Mouse (Mus musculus): ENCODE measurements around the gene Gpalpp1. TPM values are rescaled to one million over a fixed set of nuclear protein-coding genes. Genes with fewer than 3 reads are reported as not detected.

Gpalpp1 gene
- polyA plus RNA-seq, 1 experiment from 2014 or later = 15.3 TPM

DNA sequence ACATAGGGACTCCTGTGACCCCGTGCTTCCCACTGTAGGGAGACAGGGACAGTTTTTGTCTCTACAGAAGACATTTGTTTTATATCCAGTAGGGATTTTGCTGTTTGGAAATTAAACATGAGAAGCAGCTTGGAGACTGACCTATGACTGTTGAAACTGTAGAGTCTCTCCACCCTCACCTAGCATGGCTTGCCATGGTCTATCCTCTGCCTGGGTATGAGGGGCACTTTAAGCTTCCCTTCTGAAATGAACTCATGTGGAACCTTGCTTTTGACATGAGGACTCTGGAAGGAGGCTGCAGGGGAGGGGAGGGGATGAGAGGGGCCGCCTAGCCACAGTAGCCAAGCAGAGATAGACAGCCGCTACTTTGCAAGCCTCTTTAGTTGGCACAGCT, 66.4 kb downstream of the Gpalpp1 start:
- H3K9ac ChIP-seq (replicated peaks; ENCODE audit: low read length) = no peak overlapping the region
- no peaks in the 10 kb centered on the region for H3K36me3 ChIP-seq (replicated peaks; ENCODE audit: control insufficient read depth, insufficient read depth, low read depth, low read length)
- DNase-seq (ENCODE audit: low spot score) (no peak), ATAC-seq (replicated peaks; ENCODE audit: insufficient number of reproducible peaks, low FRiP score, low TSS enrichment, low read depth) (no peak)
- H3K4me2 ChIP-seq (ENCODE audit: low read depth, low read length) = no peak overlapping the region
- H3K27ac ChIP-seq (replicated peaks; ENCODE audit: low read depth, low read length) = no peak overlapping the region
- no peaks in the 10 kb centered on the region for H3K27me3 ChIP-seq (ENCODE audit: control insufficient read depth, insufficient read depth, low read length)
- H3K4me1 ChIP-seq (ENCODE audit: control insufficient read depth, insufficient read depth, low read length) = no peaks in the 10 kb centered on the region
- H3K9me3 ChIP-seq (replicated peaks; ENCODE audit: control insufficient read depth, low read length) = no peaks in the 10 kb centered on the region
- 74% methylated on average over 3 of the region's 3 CpGs for WGBS
- no peak overlapping the region for H3K4me3 ChIP-seq (ENCODE audit: low read depth, low read length)

DNA sequence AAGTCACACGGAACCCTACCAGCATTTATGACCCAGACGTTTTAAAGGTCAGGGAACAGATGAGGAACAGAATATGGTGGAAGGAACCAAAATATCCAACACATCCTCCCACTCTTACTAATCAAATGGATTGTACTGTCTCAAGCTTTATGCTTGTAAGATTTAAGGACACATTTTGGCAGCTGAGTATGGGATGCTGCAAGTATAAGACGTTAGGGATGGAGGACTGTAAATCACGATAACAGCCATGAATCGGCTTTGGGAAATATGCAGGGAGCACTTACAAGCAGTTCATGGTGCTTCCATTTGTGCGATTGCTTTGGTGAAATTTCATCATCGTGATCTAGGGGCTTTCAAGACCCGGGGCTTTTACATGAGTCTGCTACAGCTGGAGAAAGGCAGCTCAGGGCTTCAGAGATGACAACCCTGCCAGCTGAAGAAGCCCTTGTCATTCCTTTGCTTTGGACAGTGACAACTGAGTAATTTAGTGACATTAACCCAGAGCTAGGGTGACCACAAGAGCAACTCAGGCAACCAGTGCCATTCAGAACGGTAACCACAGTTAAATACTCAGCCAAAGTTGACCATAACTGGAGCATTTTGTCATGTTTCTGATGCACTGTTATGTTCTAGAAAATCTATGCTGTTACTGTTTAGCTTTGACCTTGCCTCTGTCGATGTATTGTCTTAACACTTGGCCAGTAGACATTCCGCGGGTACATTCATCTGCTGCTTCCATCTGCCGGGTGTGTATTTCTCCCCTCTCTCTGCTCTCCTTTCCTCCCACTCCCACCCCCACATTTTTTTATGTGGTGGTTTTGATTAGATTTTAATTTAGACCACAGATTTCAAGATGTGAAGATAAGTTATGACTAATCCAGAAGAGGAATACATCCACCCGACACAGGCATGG, 67.1 kb downstream of the Gpalpp1 start:
- H3K9ac ChIP-seq (replicated peaks; ENCODE audit: low read length) = no peak overlapping the region
- no peaks in the 10 kb centered on the region for H3K27me3 ChIP-seq (ENCODE audit: control insufficient read depth, insufficient read depth, low read length)
- H3K27ac ChIP-seq (replicated peaks; ENCODE audit: low read depth, low read length) = no peak overlapping the region
- no peaks in the 10 kb centered on the region for H3K36me3 ChIP-seq (replicated peaks; ENCODE audit: control insufficient read depth, insufficient read depth, low read depth, low read length)
- no peak for ATAC-seq (replicated peaks; ENCODE audit: insufficient number of reproducible peaks, low FRiP score, low TSS enrichment, low read depth)
- H3K9me3 ChIP-seq (replicated peaks; ENCODE audit: control insufficient read depth, low read length) = no peaks in the 10 kb centered on the region
- no peaks in the 10 kb centered on the region for H3K4me1 ChIP-seq (ENCODE audit: control insufficient read depth, insufficient read depth, low read length)
- DNase-seq (ENCODE audit: low spot score) = no peak
- no peak overlapping the region for H3K4me3 ChIP-seq (ENCODE audit: low read depth, low read length)
- H3K4me2 ChIP-seq (ENCODE audit: low read depth, low read length) = no peak overlapping the region
- WGBS = 77% methylated on average over 14 of the region's 14 CpGs

Other genes starting within 250 kb of the Gpalpp1 start
- 0.34 and 0.38 TPM in 2 replicates for gene Kctd4, start 155.8 kb downstream of the Gpalpp1 start, polyA plus RNA-seq (2014; fragmentation: Nextera tagmentation; extraction: Ambion mirVana)
- 55.9 and 56.3 TPM in 2 replicates for gene Gtf2f2, start 99.9 kb downstream of the Gpalpp1 start, polyA plus RNA-seq (2014; fragmentation: Nextera tagmentation; extraction: Ambion mirVana)
- gene Nufip1, start 131 bp upstream of the Gpalpp1 start, polyA plus RNA-seq (2014; fragmentation: Nextera tagmentation; extraction: Ambion mirVana) = 18.7 and 22.1 TPM in 2 replicates

All from embryonic facial prominence, embryonic 11.5 days (tissue).